Mouse (Mus musculus): Measurements from ENCODE around the gene Wdhd1.
A peak's percentile ranks its signal among the peaks of the same experiment; 100 is the strongest.

GRCm38 (mm10) chr14:47276637-47277393 lies at the start of gene Wdhd1, which contains the start of gene Socs4:
- TF ChIP-seq POLR2A (IDR thresholded peaks at IDR 0.05; ENCODE audit: control insufficient read depth, low read depth, low read length) (peak; percentile 70), CTCF (IDR thresholded peaks at IDR 0.05; ENCODE audit: control insufficient read depth, insufficient read depth, insufficient replicate concordance, low read depth, low read length) (peak; percentile 3; the same call in 1 of the 2 replicates)

Measured in testis, adult 2 months (tissue).